Mouse (Mus musculus) megakaryocyte progenitor cell, adult 5-6 weeks (primary cell): Measurements from ENCODE around the gene Haus2. TPM values are rescaled to one million over a fixed set of nuclear protein-coding genes. Genes with fewer than 3 reads are reported as not detected.

Source experiments
- ATAC-seq: replicated peaks from 2 replicates; pipeline ENCODE4 v1.8.0; 2016; ENCODE audit warnings: mild to moderate bottlenecking, moderate TSS enrichment, inconsistent platforms; ENCODE audit not compliant: poor library complexity
- total RNA-seq, 2 experiments: library from RNA; stranded (forward) in 1 of 2; stranded (reverse) in 1 of 2; fragments of 157-497, 149-512 nt in 1 of 2; fragments of 200-1000 nt in 1 of 2; gene quantifications; 2 replicates each; pipeline versions ENCODE4 v1.2.3 to v1.2.4; 2015 to 2017

The Haus2 gene
- total RNA-seq, 2 experiments from 2014 or later = 17.6 to 28.5 TPM

GRCm38 (mm10) chr2:120616279-120617163 is 7.3 kb downstream of the Haus2 start:
- ATAC-seq = no peak

GRCm38 (mm10) chr2:120619538-120619937 is 10.4 kb downstream of the Haus2 start:
- no peak for ATAC-seq

GRCm38 (mm10) chr2:120622920-120623319 is 13.7 kb downstream of the Haus2 start:
- ATAC-seq = peak; percentile 44; the same call in 1 of the 2 replicates

- no peak for ATAC-seq
Measured at GRCm38 (mm10) chr2:120628076-120628865, 19.1 kb downstream of the Haus2 start.

GRCm38 (mm10) chr2:120628886-120629735 is 19.9 kb downstream of the Haus2 start, which contains the start of gene Stard9:
TSS of gene Stard9 (plus strand) at chr2:120629121.
- peak; percentile 96 for ATAC-seq

GRCm38 (mm10) chr2:120630246-120630645 is 21.1 kb downstream of the Haus2 start:
- no peak for ATAC-seq

GRCm38 (mm10) chr2:120630655-120631054 is 21.5 kb downstream of the Haus2 start:
- ATAC-seq = no peak

- no peak; the same call in 1 of the 2 replicates for ATAC-seq
Measured at GRCm38 (mm10) chr2:120631521-120631920, 22.3 kb downstream of the Haus2 start.

GRCm38 (mm10) chr2:120631957-120632356 is 22.8 kb downstream of the Haus2 start:
- ATAC-seq = peak; percentile 63

- no peak for ATAC-seq
Measured at GRCm38 (mm10) chr2:120640835-120641234, 31.7 kb downstream of the Haus2 start.

- no peak for ATAC-seq
Measured at GRCm38 (mm10) chr2:120643836-120644235, 34.7 kb downstream of the Haus2 start.

- no peak for ATAC-seq
Measured at GRCm38 (mm10) chr2:120646777-120647176, 37.6 kb downstream of the Haus2 start.

- no peak for ATAC-seq
Measured at GRCm38 (mm10) chr2:120652256-120652924, 43.2 kb downstream of the Haus2 start.

GRCm38 (mm10) chr2:120652925-120653284 is 43.7 kb downstream of the Haus2 start:
- no peak for ATAC-seq

GRCm38 (mm10) chr2:120654693-120655092 is 45.5 kb downstream of the Haus2 start:
- ATAC-seq = no peak

- no peak for ATAC-seq
Measured at GRCm38 (mm10) chr2:120655905-120656304, 46.7 kb downstream of the Haus2 start.

GRCm38 (mm10) chr2:120656711-120657110 is 47.5 kb downstream of the Haus2 start:
- ATAC-seq = peak; percentile 67

- no peak for ATAC-seq
Measured at GRCm38 (mm10) chr2:120658486-120658885, 49.3 kb downstream of the Haus2 start.

- no peak for ATAC-seq
Measured at GRCm38 (mm10) chr2:120659318-120659717, 50.1 kb downstream of the Haus2 start.

- peak; percentile 82 for ATAC-seq
Measured at GRCm38 (mm10) chr2:120660486-120661078, 51.4 kb downstream of the Haus2 start.
